Mouse (Mus musculus) spleen, postnatal 4 days (tissue): ENCODE measurements around the gene Mthfr.

ENCODE experiments used
- DNase-seq, 2 experiments: peaks; one replicate each; pipeline ENCODE4 v3.0.0; 2022; ENCODE audit warnings: low spot score in 2 of 2

Mthfr gene

DNA sequence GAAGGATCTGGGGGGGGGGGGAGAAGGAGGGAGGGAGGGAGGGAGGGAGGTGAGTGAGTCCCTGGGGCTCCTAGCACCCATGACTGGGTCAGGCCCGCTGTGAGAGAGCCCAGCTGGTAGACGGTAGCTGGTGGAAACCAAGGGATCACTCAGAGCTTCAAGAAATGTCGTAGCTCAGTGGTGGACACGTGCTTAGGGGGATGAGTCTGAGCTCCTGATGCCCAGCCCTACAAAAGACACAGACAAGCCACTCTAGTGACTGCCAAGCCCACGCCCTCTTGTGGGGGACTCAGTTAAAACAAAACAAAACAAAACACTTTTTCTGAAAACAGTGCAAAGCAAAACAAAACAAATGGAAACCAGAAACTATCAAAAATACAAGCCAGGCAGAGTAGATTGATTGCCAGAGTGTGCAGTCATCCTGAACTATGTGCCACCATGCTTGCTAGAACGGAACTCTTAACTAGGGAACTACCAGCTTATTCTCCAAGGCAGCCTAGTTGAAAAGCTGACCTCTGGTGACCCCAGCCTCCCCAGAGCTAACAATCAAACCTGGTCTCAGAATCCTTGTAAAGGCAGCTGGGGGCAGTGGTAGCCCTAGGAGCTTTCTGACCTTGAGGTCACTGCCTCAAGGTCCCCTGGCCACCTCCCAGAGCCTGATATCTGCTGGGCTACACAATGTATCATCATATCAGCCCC, 27.0 kb downstream of the Mthfr start:
- DNase-seq, result no peak

GRCm38 (mm10) chr4:148066401-148066744, 27.5 kb downstream of the Mthfr start:
- DNase-seq, result no peak

DNA sequence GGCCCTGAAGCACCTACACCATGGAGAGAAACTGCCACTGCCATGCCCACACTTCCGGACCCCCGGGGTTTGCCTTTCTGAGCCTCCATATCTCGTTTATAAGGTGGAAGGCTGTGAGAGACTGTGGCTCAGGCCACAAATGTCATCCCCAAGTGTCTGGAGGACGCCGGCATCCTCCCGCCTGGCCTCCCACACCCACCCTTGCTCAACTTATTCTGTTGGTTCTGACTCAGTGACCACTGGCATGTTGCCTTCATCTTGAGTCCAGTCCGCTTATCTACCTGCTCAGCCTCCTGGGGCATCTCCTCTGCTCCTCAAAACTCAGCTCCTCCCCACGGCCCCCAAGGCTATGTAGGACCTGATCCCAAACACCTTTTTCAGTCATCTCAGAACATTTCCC, 28.5 kb downstream of the Mthfr start:
- no peak for DNase-seq

DNA sequence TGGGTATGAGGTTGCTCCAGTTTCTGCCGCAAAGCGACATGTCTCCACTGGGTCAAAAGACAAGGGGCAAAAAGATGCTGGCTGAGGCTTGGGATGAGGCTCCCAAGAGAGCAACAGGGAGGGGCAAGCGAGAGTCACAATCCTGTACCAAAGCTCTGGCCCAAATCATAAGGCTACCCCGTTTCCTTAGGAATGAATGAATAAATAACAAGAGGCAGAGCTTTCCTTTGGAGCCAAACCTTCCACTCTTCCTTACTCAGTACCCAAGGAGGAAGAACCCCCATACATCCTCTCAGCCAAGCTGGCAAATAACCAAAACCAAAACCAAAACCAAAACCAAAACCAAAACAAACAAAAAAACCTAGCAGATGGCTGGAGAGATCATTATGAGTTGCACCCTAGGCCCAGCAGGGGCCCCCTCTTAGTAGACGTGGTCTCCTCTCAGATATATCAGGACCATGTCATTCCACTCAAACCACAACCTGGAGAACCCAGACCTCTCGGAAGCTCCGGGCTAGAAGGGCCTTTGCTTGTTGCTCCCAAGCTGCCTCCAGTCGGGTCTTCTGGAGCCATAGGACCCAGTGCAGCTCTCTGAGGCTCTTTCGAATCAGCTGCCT, 30.8 kb downstream of the Mthfr start:
- no peak for DNase-seq

DNA sequence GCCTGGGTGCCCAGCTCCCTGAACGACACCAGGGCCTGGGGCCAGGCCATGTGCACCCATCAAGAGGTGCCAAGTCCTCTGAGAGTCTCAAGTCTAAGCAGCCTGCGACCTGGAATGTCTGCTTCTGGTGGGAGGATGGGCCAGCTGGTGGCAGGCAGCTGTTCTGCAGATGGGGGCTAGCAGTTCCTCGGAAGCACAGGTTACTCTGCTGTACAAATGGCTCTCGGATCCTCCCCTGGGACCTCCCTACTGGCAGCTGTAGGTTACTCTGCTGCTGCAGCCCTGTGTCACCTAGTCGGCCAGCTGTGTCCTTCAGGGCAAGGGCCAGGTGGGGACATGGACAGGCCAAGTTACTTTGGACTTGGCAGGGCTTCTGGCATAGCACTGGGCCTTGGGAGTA, 32.6 kb downstream of the Mthfr start:
- no peak for DNase-seq

DNA sequence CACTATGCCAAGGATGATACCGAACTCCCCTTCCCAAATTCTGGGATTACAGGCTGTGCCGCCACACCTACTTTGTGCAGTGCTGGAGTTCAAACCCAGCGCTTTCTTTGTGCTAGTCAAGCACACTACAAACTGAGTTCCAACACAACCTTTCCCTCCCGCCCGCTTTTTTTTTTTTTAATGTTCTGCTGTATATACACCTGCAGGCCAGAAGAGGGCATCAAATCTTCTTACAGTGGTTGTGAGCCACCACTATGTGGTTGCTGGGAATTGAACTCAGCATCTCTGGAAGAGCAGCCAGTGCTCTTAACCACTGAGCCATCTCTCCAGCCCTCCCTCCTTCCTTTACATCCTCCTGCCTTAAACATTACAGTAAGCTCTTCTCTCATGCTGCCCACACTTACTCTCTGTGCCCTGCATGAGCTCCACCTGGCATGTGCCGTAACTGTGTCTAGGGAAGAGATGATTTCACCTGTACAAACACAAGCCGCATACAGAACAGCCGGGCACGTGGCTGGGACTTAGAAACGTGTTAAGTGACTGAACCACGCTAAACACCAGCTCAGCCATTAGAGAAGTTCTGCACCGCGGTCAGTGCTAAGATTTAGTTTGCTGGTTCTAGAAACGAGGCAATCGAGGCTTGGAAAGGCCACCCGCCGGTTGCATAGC, 35.8 kb downstream of the Mthfr start:
- DNase-seq, result no peak

DNA sequence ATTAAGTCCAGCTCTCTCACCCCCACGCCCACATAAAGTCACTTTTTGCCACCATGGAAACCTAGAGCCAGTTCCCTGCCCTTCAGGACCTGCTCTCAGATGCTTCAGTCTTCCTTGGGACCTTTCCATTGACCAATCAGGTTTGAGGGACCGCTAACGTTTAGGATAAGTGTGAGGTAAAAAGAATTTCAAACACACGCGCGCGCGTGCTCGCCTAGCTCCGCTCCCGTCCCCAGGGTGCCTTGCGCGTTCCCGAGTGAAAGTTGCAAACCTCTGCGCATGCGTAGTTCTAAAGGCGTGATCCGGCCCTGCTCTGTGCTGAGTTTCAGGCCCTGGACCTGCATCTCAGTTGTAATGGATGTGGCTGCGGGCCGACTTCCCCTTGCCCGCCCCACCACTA, 36.4 kb downstream of the Mthfr start:
- peak; percentile 64 to 77 for DNase-seq

DNA sequence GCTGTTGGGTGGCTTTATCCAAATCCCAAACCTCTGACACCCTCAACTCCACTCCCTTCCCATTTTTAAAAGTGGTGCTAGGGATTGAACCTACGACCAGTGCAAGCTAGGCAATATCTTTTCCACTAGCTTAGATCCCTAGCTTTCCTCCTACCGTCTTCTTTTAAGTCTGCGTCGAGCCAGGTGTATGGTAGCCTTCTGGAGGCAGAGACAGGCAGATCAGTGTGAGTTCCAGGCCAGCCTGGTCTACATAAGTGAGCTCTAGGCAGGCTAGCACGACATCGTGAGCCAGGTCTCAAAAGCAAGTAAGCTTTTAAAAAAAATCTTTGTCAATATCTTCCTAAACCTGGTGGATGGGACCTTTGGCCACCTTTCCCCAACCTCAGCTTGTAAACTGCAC, 37.0 kb downstream of the Mthfr start:
- DNase-seq, result no peak

GRCm38 (mm10) chr4:148079212-148079611, 40.3 kb downstream of the Mthfr start:
- DNase-seq, result no peak

DNA sequence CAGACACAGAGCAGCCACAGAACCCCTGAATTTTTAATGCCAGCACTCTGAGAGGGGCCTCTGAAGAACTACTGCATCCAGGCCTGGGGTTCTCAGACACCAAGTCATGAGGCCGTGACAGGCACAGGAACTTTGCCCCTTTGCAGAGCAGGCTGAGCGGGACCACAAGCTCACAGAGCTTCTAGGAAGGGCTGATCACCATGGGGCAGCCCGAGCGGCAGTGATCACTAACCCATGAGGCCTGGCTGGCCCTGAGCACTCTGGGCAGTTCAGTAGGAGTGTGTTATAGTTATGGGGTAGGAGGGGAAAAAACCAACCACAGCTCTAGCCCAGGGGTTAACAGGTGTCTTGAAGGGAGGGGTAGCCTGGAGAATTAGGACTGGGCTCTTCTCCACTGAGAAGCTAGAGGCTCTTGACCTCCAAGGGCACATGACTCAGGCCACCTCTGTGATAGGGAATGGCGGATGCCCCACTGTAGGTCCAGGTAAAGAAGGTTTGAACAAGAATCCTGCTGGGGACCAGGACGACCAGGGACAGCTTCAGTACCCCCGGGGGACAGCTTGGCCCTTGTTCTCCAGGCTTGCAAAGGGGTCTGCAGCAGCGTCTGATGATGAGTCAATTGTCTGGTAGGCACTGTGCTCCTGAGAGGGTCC, 41.2 kb downstream of the Mthfr start:
- no peak for DNase-seq

- no peak for DNase-seq
Observed at GRCm38 (mm10) chr4:148080597-148080973, 41.7 kb downstream of the Mthfr start.

GRCm38 (mm10) chr4:148081201-148081600, 42.3 kb downstream of the Mthfr start:
- DNase-seq, result peak in 1 of 2 experiments; percentile 62

- peak; percentile 71 to 86 for DNase-seq
Observed at GRCm38 (mm10) chr4:148082257-148083044, 43.6 kb downstream of the Mthfr start.

DNA sequence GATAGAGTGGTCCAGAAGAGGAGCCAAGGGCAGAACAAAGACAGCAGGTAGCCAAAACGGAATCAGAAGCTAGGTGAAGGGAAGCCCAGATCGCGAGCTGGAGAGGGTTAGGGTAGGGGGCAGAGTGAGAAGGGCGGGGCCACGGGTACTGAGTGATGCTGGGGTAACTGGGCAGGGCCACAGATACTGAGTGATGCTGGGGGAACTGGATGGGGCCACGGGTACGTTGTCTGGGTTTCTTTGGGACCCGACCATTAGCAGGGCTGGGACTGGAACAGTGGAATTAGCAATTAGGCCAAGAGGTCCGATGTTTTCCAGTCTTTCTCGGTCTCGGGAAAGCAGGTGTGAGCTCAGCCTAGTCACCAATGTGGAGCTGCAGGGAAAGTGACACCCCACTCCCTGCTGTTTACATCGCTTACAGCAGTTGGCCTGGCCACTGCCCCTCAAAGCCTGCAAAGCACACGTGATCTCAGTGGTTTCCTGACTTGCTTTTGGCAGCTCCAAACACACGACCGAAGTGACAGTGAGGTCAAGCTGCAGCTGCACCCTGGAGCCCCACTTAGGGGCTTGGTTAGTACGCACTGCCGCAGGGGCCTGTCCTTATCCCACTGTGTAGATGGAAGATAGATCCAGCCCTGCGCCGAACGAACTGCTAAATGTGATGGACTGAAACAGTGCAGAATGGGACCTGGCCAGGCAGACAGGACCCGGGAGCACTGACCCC, 44.5 kb downstream of the Mthfr start:
- DNase-seq, result peak; percentile 40 to 69

GRCm38 (mm10) chr4:148084261-148084714, 45.4 kb downstream of the Mthfr start:
- DNase-seq, result no peak

DNA sequence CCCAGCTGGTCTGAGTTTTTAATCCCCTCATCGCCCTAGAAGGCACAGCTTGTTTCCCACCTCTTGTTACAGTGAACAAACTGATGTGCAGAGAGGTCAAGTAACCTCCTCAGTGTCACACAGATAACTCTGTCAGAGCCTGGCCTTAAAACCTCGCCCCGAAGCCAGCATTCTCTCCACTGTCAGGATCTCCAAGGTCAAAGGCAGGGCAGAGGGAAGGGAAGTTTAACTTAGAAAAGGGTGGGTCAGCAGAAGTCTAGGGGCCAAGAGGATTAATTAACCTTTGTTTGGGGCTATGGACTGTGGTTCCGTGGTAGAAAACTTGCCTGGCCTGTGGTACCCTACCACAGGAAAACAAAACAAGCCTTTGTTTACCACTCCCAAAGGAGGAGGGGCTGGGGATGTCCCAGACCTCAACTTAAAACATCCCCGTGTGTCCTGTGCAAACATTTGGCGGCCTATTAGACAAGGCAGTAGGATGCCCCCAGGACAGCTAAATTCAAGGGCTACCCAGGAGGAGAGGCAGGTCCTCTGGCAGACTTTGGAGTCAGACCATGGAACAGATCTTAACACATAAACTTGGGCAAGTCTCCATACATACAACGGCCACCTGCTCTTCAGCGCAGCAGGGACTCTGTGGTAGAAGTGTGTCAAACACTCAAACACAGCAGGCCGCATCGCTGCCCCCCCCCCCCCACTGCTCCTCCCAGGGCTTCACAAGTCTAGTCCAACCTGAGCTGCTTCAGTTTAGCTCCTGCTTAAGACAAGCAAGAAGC, 46.4 kb downstream of the Mthfr start:
- DNase-seq, result no peak

DNA sequence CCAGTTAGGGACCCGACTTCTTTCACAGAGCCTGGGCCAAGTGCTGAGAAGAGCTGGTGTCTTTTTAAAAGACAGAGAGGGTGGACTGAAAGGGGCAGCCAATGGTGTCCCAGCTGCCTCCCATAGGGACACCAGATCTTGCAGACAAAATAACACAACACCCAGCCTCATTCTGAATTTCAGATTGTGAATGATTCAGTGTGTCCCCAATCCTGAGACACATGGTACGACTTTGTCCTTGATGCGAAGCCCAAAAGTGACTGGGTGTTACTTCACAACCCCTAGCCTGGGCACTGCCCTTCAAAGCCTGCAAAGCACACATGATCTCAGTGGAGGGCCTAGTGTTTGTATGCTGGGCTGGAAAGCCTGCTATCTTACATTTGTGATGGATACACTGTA, 47.0 kb downstream of the Mthfr start:
- DNase-seq, result no peak

GRCm38 (mm10) chr4:148087091-148087906, 48.4 kb downstream of the Mthfr start:
- DNase-seq, result no peak

DNA sequence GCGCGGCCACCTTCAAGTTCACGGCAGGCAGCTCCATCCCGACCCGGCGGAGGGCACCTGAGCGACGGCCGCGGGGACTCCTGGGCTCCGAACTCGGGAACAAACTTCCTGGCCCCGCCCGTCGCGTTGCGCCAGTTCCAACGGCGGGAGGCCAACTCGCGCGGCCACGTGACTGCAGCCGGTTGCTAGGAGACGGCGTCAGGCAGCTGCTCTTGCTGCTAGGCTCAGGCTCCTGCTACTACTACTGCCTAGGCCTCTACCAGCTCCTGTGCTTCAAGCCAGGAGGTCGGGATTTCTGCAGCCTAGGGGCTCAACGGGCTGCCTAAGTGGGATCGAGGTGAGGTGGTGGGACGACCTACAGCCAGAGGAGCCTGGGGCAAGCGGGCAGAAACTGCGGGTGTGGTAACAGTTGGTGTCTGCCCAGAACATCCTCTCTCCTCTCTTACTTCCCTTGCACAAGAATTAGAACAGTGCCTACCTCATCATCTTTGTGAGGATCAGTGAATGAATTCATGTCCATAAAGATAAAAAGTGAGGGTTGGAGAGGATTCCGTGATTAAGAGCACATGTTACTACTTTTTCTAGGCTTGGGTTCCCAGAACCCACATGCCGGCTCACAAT, 49.1 kb downstream of the Mthfr start, which contains the start of gene Agtrap:
Gene Agtrap (minus strand): TSS at position 125 of the 621 bp plus-strand sequence.
- peak; percentile 87 to 93 for DNase-seq
